Mouse (Mus musculus): ENCODE measurements around the gene Safb2. TPM values are rescaled to one million over a fixed set of nuclear protein-coding genes. Genes with fewer than 3 reads are reported as not detected.
"Not testable (repeated sequence)": the region's sequence is repeated elsewhere in the genome, so short reads cannot be mapped to it uniquely, and the experiment has no call there.

Gene Safb2
- polyA plus RNA-seq (2012; rRNA removed) = 137 and 143 TPM in 2 replicates

DNA sequence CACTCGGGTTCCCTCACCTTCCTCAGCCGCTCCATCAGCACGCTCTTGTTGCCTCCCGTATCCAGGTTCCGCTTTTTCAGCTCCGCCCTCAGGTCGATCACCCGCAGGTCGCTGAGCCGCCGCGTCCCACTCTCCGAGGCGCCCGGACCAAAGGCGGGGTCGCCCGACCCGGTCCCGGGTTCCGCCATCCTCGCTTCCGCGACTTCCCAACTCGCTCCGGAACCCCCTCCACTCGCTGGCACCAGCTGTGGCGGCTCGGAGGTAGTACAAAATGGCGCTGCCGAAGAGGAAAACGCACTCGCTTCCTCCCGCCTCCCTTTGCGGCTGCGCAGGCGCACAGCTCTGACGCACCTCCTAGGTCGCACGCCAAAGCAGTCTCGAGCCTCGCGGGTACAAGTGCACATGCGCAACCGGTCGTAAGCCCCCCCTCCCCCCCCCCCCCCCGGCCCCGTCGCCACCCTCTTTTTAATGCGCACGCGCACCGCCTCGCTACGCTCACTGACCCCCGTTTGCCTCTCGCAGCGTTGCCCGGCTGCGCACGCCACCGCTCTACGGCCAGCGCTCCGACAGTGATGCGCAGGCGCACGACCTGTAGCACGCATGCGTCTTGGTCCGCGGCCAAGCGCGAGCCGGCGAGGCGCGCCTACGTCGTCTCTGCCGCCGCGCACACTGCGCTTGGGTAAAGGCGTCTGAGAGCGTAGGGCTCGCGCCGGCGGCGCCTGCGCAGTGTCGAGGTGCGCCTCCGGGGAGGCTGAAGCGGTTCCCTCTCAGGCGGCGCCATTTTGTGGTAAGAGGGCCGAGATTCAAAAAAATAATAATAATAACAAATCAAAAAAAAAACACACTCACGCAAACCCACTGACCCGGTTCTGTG, at the start of gene Safb2, which contains the start of gene Safb:
Gene Safb2, minus strand, starts transcription at position 329 of the 874 bp plus-strand sequence.
Gene Safb, plus strand, starts transcription at position 569 of the 874 bp plus-strand sequence.
- peak within 1 kb of the TSS; percentile 68 for H3K27ac ChIP-seq (ENCODE audit: insufficient read depth, low read length)
- peak within 1 kb of the TSS; percentile 82 for H3K4me3 ChIP-seq (replicated peaks; ENCODE audit: insufficient read depth, low read depth, low read length)
- WGBS = under 1% methylated on average over 101 of the region's 101 CpGs
- peaks cover 40% of the 10 kb centered on the region for H3K4me1 ChIP-seq (ENCODE audit: control insufficient read depth, insufficient read depth, low read length)
- TF ChIP-seq POLR2A (IDR thresholded peaks at IDR 0.05; ENCODE audit: borderline replicate concordance, insufficient read depth, low read length) (peak; percentile 82; the same call in 1 of the 2 replicates), CTCF (IDR thresholded peaks at IDR 0.05; ENCODE audit: borderline replicate concordance, insufficient read depth, low read depth, low read length) (no peak)
- peak; percentile 99 to 100 for DNase-seq
- no peaks in the 10 kb centered on the region for H3K27me3 ChIP-seq (ENCODE audit: control insufficient read depth, insufficient read depth, low read length)

DNA sequence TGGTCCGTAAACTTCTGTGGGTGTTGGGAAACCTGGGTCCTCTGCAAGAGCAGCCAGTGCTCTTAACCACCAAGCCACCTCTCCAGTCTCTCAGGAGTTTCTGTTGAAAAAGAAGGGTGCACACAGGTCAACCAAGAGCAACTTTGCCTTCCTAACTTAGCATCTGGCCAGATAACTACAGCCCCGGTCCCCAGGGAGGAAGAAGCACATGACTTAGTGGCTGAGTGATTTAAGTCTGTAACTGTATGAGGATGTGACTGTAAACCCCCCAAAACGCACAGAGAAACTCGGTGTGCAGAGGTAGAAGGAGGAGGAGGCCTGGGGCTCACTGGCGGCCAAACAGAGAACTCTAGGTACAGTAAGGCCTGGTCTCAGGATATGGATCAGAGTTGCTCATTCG, 49.6 kb upstream of the Safb2 start:
- no peak overlapping the region for H3K27ac ChIP-seq (ENCODE audit: insufficient read depth, low read length)
- H3K4me3 ChIP-seq (replicated peaks; ENCODE audit: insufficient read depth, low read depth, low read length) = no peak overlapping the region
- no peaks in the 10 kb centered on the region for H3K4me1 ChIP-seq (ENCODE audit: control insufficient read depth, insufficient read depth, low read length)
- WGBS = 74% methylated on average over 6 of the region's 6 CpGs
- no peak for TF ChIP-seq POLR2A (IDR thresholded peaks at IDR 0.05; ENCODE audit: borderline replicate concordance, insufficient read depth, low read length)
- no peaks in the 10 kb centered on the region; the same call in 1 of the 2 replicates for H3K27me3 ChIP-seq (ENCODE audit: control insufficient read depth, insufficient read depth, low read length)
- DNase-seq = no peak

DNA sequence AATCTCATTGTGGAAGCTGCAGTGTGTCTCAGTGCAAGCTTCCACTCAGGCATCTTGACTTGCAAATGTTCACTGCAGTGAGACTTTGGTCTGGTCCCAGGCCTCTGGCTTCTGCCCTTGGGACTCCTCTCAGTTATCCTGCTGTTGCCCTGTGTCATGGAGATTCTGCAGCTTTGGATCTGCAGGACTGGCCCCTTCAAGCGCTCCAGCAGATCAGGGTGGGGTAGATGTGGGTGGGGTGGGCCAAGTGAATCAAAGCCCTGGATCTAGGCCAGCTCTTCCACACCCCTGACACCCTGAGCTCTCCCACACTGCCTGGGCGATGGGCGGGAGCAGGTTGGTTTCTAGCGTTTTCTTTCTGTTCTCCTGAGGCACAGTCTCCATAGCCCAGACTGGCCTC, 47.4 kb upstream of the Safb2 start:
- no peaks in the 10 kb centered on the region for H3K4me1 ChIP-seq (ENCODE audit: control insufficient read depth, insufficient read depth, low read length)
- DNase-seq = no peak
- H3K27ac ChIP-seq (ENCODE audit: insufficient read depth, low read length) = no peak overlapping the region
- no peak for TF ChIP-seq CTCF (IDR thresholded peaks at IDR 0.05; ENCODE audit: borderline replicate concordance, insufficient read depth, low read depth, low read length)
- no peak for TF ChIP-seq POLR2A (IDR thresholded peaks at IDR 0.05; ENCODE audit: borderline replicate concordance, insufficient read depth, low read length)
- no peaks in the 10 kb centered on the region; the same call in 1 of the 2 replicates for H3K27me3 ChIP-seq (ENCODE audit: control insufficient read depth, insufficient read depth, low read length)
- WGBS = 44% methylated on average over 4 of the region's 4 CpGs
- no peak overlapping the region for H3K4me3 ChIP-seq (replicated peaks; ENCODE audit: insufficient read depth, low read depth, low read length)

DNA sequence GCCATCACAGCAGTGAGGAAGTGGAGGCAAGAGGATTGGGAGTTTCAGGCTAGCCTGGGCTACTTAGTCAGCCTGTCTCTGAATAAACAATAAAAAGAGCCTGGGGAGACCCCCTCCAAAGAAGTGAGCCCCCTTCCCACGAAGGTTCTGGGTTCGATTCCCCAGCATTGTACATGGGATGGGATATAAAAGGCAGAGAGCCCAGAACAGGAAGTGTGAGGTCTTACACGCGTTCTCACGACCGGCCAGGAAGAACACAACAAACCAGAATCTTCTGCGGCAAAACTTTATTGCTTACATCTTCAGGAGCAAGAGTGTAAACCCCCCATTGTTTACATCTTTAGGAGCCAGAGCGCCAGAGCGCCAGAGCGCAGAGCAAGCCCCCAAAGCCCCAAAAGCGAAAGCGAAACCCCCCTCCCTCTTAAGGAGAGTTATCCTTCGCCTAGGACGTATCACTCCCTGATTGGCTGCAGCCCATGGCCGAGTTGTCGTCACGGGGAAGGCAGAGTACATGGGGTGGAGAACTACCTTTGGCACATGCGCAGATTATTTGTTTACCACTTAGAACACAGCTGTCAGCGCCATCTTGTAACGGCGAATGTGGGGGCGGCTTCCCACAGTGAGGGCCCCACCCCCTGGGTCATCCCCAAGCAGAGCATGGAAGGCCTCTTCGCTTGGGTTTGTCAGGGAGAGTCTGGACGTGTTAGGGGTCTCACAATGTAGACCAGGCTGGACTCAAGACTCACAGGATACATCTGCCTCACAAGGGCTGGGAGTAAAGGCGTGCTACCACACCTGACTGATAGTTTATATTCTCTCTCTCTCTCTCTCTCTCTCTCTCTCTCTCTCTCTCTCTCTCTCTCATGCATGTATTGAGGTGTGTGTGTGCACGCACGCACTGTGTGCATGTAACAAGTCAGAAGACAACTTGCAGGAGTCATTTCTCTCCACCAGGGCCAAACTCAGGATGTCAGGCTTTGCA, 45.7 kb upstream of the Safb2 start:
- not testable (repeated sequence) for H3K27ac ChIP-seq (ENCODE audit: insufficient read depth, low read length); DNase-seq; H3K4me3 ChIP-seq (replicated peaks; ENCODE audit: insufficient read depth, low read depth, low read length); H3K4me1 ChIP-seq (ENCODE audit: control insufficient read depth, insufficient read depth, low read length); H3K27me3 ChIP-seq (ENCODE audit: control insufficient read depth, insufficient read depth, low read length)
- WGBS = 78% methylated on average over 27 of the region's 27 CpGs

DNA sequence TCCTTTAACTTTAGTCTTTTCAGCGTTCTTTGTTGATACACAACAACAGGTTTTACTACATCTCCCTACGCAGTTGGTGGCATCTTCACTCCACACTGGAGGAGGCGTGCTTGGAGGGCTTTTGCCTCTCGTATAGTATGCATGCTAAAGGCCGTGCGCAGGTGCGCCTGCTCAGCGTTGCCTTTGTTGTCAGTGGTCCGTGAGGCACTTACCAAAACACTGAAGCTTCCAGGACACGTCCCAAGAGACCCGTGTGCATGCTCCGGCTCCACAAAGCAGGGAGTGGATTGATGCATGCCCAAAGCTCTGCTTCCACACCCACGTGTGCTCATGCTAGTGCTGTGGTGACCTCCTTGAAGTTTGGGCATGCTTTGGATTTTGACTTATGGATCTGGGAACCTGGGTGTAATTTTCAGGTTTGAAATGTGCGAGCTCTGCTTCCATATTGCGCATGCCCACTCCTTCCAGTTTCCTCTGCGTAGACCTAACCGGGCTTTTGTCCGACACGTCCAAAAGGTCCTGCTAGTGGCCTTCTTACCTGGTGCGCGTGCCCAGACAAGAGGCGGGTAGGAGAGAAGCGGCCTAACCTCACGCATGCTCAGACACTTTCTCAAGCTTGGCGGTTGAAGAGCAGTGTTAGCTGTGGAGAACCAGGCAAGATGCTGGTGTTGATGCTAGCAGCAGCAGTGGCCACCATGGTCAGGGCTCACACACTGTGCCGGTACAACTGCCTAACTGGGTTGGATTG, 43.3 kb upstream of the Safb2 start, which contains the start of gene Catsperd:
Gene Catsperd, plus strand, starts transcription at position 614 of the 748 bp plus-strand sequence.
- Histone ChIP-seq H3K4me3 (replicated peaks; ENCODE audit: insufficient read depth, low read depth, low read length) (peak within 1 kb of the TSS; percentile 65), H3K27me3 (ENCODE audit: control insufficient read depth, insufficient read depth, low read length) (no peaks in the 10 kb centered on the region), H3K4me1 (ENCODE audit: control insufficient read depth, insufficient read depth, low read length) (no peaks in the 10 kb centered on the region), H3K27ac (ENCODE audit: insufficient read depth, low read length) (no peak within 1 kb of the TSS)
- TF ChIP-seq CTCF (IDR thresholded peaks at IDR 0.05; ENCODE audit: borderline replicate concordance, insufficient read depth, low read depth, low read length) (no peak), POLR2A (IDR thresholded peaks at IDR 0.05; ENCODE audit: borderline replicate concordance, insufficient read depth, low read length) (no peak)
- peak; percentile 51 to 65 for DNase-seq
- 7% methylated on average over 26 of the region's 26 CpGs for WGBS

DNA sequence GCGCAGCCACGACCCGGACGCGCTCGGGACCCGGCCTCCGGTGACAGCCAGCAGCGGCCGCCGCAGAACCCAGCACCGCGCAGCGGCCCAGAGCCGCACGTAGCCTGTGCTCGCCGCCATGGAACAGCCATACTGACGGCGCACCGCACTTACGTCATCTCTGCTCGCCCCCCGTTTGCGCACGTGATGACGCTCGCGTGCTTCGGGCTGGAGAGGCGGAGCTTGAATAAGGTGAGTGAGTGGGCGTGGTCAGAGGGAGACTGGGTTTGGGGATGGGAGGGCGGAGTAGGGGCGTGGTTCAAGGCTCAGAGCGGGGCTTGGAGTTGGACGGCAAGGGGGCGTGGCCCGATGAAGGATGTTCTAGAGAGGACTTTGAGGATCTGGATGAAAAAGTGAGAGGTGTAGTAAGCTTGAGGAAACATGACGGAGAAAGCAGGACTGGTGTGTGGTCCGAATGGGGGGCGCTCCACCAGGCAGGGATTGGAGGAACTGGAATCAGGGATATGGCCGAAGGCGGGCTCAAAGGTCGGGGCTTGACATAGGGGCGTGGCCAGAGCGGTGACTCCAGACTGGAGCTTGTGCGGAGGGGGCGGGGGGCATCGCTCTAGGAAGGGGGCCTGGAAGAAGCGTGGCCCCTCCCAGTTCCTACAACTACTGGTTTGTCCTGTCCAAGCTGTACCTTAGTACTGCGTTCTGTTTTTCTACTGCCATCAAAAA, 42.5 kb upstream of the Safb2 start, which contains the start of gene Lonp1:
Gene Lonp1, minus strand, starts transcription at position 134 of the 717 bp plus-strand sequence.
- Histone ChIP-seq H3K27ac (ENCODE audit: insufficient read depth, low read length) (no peak within 1 kb of the TSS), H3K4me3 (replicated peaks; ENCODE audit: insufficient read depth, low read depth, low read length) (peak within 1 kb of the TSS; percentile 65), H3K27me3 (ENCODE audit: control insufficient read depth, insufficient read depth, low read length) (no peaks in the 10 kb centered on the region), H3K4me1 (ENCODE audit: control insufficient read depth, insufficient read depth, low read length) (no peaks in the 10 kb centered on the region)
- under 1% methylated on average over 51 of the region's 51 CpGs for WGBS
- no peak for TF ChIP-seq CTCF (IDR thresholded peaks at IDR 0.05; ENCODE audit: borderline replicate concordance, insufficient read depth, low read depth, low read length)
- TF ChIP-seq POLR2A (IDR thresholded peaks at IDR 0.05; ENCODE audit: borderline replicate concordance, insufficient read depth, low read length) = peak; percentile 96
- peak; percentile 97 to 98 for DNase-seq
